Mouse (Mus musculus): ENCODE results near the gene Wwtr1.

- no peak for TF ChIP-seq CTCF (IDR thresholded peaks at IDR 0.05; ENCODE audit: borderline replicate concordance, extremely low read depth, insufficient read depth, insufficient read length)
- TF ChIP-seq POLR2A (IDR thresholded peaks at IDR 0.05; ENCODE audit: borderline replicate concordance, extremely low read depth, insufficient read depth, insufficient read length, poor library complexity, severe bottlenecking), result no peak
These were observed 150.5 kb downstream of the Wwtr1 start, which contains the start of gene Tm4sf4 for GRCm38 (mm10) chr3:57425089-57425730.

Measured in brain, embryonic 14.5 days (tissue).